Mouse (Mus musculus) right cerebral cortex, postnatal 4 days (tissue): ENCODE measurements at regions not wholly inside any gene's neighbourhood (a gene's known extent, or its start where the extent isn't known, plus 50 kb on each side); places are given as distances from the start of the nearest gene placed in this dataset.

ENCODE experiments used
- DNase-seq: peaks from one replicate; pipeline ENCODE4 v3.0.0-alpha.2; 2022

DNA sequence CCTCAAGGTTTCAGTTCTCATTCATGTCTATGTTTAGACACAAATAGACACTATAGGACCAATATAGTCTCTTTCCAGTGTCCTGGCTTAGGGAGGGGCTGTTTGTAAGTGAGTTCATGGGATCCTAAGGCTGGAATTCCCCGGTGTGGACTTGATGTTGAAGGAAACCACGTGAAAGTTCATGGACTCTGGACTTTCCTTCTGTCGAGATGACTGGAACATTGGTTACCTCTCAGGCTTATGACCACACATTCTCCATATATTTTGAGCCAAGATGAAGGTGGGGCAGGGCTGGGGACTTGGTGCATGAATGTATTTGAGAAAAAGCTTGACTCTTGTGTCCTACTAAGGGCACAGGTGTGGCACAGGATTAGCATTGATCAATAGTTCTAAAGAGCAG, 206.3 kb upstream of the Ankrd55 start:
- no peak for DNase-seq

GRCm38 (mm10) chr13:112084484-112085278, 203.6 kb upstream of the Ankrd55 start:
- DNase-seq: no peak

- no peak for DNase-seq
Observed at GRCm38 (mm10) chr13:112088312-112088771, 199.9 kb upstream of the Ankrd55 start.

GRCm38 (mm10) chr13:112090737-112091136, 197.5 kb upstream of the Ankrd55 start:
- DNase-seq: no peak

DNA sequence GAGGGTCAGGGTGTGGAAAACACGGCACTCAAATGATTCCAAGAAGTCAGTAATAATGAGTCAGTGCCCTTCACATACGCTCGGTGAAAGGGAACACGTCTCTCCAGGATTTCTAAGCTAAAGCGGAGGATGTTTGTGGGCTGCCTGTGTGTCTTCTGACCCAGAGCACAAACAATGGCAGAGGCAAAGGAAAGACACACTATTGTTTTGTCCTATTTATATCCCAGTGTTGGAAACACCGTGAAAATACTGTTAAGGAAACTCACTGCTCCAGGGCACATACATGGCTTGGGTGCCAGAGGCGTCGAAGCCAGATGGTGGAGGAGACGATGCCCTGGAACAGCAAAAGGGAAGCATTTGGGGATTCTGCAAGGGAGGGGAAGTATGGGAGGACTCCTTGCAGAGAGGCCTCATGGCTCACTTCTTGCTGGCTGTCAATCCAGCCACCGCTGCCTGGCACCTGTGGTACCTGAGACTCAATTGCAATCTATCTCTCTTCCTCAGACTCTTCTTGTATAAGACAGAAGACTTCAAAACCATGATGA, 192.6 kb upstream of the Ankrd55 start:
- no peak for DNase-seq

GRCm38 (mm10) chr13:112099953-112100591, 188.2 kb upstream of the Ankrd55 start:
- no peak for DNase-seq

DNA sequence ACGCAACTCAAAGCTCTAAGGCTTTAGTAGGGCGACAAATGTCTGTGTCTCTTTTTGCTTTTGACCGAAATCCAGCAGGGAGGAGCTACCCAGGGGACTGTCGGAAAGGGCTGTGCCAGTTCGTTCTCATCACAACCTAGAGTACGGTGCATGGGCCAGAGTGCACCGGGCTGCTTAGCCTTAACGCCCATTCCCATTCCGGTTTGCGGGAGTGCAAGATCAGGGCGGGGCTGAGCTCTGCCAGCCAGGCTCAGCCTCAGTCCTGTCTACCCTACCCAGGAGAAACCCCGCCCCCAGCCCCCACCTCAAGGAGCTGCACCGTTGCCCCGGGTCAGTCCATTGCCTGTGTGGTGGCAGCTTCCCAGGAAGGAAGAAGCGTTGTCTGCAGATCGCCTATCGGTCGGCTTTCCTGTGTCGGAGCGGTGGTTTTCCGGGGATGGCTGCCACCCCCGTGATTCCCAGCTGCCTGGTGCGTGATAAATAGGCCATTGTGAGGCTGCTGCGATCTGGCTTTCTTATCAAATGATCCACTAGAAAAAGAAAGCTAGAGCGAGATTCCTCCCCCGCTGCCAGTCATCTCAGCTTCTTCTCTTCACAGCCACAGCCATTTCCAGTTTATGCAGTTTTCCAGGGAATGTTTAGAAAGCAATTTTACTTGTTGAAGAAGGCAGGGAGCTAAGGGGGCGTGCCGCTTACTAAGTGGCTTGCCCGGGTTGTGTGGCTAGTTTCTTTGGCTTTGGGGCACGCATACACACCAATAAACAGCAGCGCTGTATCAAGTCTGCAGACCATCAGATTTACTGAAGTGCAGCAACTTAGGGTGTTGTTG, 187.4 kb upstream of the Ankrd55 start:
- DNase-seq: peak; percentile 63

DNA sequence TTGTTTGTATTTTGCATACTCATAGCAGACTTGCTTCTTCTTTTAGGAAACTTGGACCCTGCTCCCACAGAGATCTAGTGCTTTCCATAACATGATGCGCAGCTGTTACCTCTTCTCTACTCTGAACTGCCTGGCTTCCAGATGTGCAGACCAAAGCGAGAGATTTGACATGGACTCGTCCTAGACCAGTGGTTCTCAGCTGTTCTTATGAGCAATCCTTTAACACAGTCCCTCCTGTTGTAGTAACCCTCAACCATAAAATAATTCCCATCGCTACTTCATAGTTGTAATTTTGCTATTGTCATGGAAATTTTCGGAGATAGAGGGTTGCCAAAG, 186.9 kb upstream of the Ankrd55 start:
- no peak for DNase-seq

- no peak for DNase-seq
Observed at GRCm38 (mm10) chr13:112105953-112106352, 182.3 kb upstream of the Ankrd55 start.

DNA sequence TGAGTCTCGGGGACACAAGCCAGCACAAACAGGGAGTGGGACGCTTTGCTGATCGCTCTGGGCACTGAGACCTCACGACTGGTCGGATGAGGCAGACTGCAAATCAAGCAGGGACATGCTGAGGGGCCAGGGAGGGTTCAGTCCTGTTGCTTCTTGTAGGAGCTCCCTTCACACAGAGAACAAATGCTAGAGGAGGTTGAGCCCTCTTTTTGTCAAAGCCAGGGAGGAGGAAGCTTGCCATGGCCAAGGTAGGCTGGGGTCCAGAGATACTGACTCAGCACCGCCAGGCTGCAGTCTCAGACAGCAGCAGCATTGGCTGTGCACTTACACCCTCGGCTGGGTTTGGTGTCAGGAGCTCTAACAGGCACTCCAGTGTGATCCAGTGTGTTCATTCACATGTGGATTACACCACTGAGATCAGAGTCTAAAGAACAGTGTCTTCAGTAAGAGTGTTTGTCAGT, 173.5 kb upstream of the Ankrd55 start:
- DNase-seq: no peak

DNA sequence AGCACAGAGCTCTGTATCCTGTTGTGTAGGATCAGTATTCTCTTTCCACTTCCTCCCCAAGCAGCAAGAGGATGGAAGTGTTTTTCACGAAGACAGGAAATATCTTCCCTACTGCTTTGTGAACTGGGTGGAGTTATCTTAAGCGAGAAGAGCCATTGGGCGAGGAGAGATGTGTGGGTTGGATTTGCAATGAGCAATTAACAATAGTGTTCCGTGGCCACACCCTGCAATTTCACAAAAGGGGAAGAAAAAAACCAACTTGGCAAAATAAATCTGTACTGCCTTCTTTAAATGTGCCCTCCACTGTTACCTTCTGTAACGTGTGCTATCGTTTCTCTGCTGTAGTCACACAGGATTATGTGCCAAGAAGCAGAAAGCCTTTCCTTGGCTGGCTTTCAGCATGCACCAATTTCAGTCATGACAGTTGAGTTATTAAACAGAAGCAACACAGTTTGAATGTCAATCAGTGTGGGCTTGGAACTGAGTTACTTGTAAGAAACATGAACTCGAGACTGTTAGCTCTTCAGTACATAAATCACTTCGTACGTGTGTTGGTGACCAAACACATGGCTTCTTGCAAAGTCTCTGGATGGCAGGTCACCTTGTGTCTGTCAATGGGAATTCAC, 172.0 kb upstream of the Ankrd55 start:
- DNase-seq: no peak

GRCm38 (mm10) chr13:112118564-112118963, 169.7 kb upstream of the Ankrd55 start:
- no peak for DNase-seq

- DNase-seq: no peak
Observed at GRCm38 (mm10) chr13:112119611-112120041, 168.6 kb upstream of the Ankrd55 start.

GRCm38 (mm10) chr13:112120346-112120745, 167.9 kb upstream of the Ankrd55 start:
- no peak for DNase-seq

DNA sequence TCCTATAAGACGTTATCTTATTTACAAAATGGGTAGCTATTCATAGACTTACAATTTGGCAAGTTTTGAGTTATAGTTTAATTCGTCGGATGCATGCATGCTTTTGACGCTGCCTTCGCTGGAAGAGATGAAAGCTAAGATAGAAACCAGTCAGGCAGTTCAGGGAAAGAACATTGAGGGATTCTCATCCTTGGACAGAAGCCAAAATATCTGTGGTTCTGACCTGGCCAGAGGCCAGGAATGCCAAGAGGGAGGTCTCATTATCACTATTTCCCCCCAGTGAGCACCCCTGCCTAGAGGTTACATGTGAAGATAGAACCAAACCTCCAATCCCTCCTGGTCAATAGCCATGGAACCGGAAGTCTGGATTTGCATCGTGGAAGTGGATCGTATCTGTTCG, 167.1 kb upstream of the Ankrd55 start:
- DNase-seq: no peak

DNA sequence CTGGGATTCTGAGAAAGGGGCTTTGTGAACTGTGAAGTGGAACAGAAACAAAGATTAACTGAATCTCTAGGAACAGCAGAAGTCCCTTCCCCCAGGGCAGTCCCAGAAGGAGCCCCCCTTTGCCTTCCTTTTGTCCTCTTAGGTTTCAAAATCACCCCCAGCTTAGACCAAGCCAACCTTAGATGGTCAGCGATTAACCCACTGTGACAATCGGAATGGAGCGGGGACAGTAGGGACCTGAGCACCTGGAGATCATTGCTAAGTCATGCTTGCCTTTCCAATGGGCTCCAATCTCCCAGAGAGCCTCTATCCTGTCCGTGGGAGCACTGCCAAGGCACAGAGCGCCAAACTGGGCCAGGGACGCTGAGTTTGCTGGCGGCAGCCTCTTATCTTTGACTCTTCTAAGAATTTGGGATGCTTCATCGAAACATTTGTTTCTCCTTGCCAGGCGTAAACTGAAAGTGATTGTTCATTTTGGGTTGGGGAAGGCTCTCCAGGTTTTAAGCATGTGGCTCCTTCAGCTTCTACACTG, 165.3 kb upstream of the Ankrd55 start:
- peak; percentile 14 for DNase-seq

DNA sequence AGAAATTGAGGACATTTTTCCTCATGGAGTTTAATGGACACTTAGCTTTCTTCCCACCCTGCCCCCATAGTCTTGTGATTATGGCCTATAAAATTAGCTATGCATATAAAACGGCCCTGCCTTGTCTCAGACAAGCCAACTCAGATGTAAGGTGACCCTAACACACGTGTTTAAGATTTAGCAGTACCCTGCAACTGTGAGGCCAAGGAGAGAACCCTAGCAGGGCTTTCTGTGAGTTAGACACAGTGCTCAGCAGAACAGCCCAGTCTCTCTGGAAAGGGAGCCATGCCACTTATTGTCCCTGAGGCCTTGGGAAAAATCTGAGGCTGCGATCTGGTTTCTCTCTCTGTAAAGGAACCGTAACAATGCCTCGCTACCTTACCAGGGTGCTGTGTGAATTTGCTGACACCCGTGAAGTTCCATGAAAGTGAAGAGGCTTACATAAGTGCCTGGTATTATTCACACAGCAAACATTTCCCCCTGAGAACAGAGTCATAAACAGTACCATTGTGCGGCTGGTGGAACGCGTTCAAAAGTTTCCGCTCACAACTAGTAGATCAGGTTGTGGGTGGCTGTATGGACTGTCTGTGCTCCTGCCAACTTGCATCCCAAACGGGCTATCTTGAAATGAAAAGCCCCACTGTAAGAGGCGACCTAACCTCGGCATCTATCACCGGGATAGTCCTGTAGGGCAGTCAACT, 162.3 kb upstream of the Ankrd55 start:
- DNase-seq: no peak

GRCm38 (mm10) chr13:112130220-112130619, 158.0 kb upstream of the Ankrd55 start:
- no peak for DNase-seq

DNA sequence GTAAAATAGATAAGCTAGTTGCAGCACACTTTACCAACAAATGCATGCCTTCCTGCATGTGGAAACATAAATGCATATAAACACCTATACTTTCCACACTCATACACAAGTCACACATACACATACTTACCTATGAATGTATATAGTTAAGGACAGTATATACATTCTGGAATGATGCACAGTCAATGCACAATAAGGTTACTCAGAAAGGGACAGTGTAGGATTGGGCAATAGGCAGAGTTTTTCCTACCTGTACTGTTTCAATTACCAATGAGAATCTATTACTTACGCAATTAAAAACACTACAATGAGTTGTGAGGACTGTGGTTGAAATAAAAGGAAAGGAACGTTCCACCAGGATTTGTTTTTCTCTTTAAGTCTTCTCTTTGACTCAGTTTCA, 157.5 kb upstream of the Ankrd55 start:
- no peak for DNase-seq

DNA sequence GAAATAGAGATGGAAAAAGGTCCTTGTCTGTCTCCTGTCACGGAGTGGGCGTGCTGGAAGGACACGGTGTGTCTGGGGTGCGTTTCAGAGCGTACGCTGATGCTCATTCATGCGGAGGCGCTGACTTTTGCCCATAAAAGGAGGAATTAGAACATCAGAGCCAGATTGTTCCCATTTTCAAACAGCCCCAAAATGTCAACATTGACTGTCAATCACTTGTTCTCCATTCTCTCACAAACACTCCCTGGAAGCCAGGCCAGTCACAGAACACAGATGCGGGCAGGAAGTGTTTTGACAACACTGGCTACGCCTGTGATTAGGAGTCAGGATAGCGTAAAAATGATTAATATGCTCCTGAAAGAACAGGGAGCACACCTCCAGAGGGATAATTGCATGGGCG, 157.1 kb upstream of the Ankrd55 start:
- no peak for DNase-seq

GRCm38 (mm10) chr13:112133736-112134135, 154.5 kb upstream of the Ankrd55 start:
- no peak for DNase-seq

DNA sequence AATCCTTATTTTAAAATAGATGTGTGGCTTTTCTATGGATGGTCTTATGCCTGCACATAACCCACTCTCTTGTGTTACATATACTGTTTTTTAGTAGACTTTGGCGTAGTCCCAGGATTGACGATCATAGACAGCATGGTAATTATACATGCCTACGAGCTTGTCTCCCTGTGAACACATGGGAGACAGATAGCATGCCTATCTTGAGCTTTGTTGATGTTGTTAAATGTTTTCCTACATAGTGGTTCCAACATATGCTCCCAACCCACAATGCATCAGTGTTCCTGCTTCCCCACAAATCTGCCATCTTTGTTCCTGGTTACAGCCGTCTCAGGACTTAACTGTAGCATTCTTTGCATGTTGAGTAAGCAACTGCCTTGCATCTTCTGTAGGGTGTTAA, 153.6 kb upstream of the Ankrd55 start:
- no peak for DNase-seq
